Mouse (Mus musculus): Measurements from ENCODE around the gene Tom1l2.

- no peak for TF ChIP-seq CTCF (IDR thresholded peaks at IDR 0.05; ENCODE audit: low read depth)
- TF ChIP-seq EP300 (IDR thresholded peaks at IDR 0.05; ENCODE audit: low read depth) = no peak
Measured at GRCm38 (mm10) chr11:60211761-60212160, 140.9 kb downstream of the Tom1l2 start.
